Comparison of ENCODE assay signal across 8 mouse cellular contexts in genomic region chr10:80561116-80561944, GRCm38 (mm10). TPM values are rescaled to one million over a fixed set of nuclear protein-coding genes. Genes with fewer than 3 reads are reported as not detected.
DNase-seq lines count a peak whose midpoint lies in the region; ATAC-seq lines count a peak whose summit lies in the region.

TSS of gene Rexo1 (minus strand) at chr10:80561560.

- H3K36me3 ChIP-seq in hindbrain, embryonic 14.5 days (replicated peaks; ENCODE audit: control insufficient read depth, insufficient read depth): no peaks in the 10 kb centered on the region; the same call in 1 of the 2 replicates

- H3K27me3 ChIP-seq in hindbrain, embryonic 14.5 days (ENCODE audit: control insufficient read depth, insufficient read depth, low read length): no peaks in the 10 kb centered on the region

- H3K27ac ChIP-seq in hindbrain, embryonic 14.5 days: peak within 1 kb of the TSS; percentile 93

- no peaks in the 10 kb centered on the region for H3K9me3 ChIP-seq in hindbrain, embryonic 14.5 days (ENCODE audit: control insufficient read depth, low read length)

- under 1% methylated on average over 71 of the region's 72 CpGs for WGBS in hindbrain, embryonic 14.5 days

- H3K4me3 ChIP-seq in hindbrain, embryonic 14.5 days (replicated peaks; ENCODE audit: low read length): peak within 1 kb of the TSS; percentile 99

- peak within 1 kb of the TSS; percentile 90 for H3K4me2 ChIP-seq in hindbrain, embryonic 14.5 days (replicated peaks)

- ATAC-seq in hindbrain, embryonic 14.5 days (ENCODE audit: low FRiP score): peak; percentile 87

- H3K4me1 ChIP-seq in hindbrain, embryonic 14.5 days (replicated peaks; ENCODE audit: control insufficient read depth, insufficient read depth, low read length): peaks cover 30% of the 10 kb centered on the region

- peak; percentile 96 for DNase-seq in R1 (ENCODE audit: low read depth, low spot score)
- peak; percentile 95 to 96 for DNase-seq in cerebellum, postnatal 25 days
- peak; percentile 92 to 93 for DNase-seq in frontal cortex, postnatal 25 days (ENCODE audit: low spot score in 2 of 2)
- peak; percentile 93 for DNase-seq in hindbrain, embryonic 14.5 days (ENCODE audit: low spot score)
- DNase-seq in layer of hippocampus, postnatal 36 days: peak; percentile 94 to 95
- DNase-seq in lung, postnatal 36 days: peak; percentile 98
- DNase-seq in retina, postnatal 1 day: peak; percentile 96
- peak; percentile 89 to 93 for DNase-seq in urinary bladder, adult 18-20 months (ENCODE audit: low spot score in 2 of 2)

- H3K9ac ChIP-seq in hindbrain, embryonic 14.5 days: peak within 1 kb of the TSS; percentile 97

RNA-seq across cellular contexts. Expression of gene Rexo1, which starts in this region (rescaled TPM):
- 29.0 and 30.8 TPM in 2 replicates for polyA plus RNA-seq in hindbrain, embryonic 14.5 days (2014; fragmentation: Nextera tagmentation; extraction: Ambion mirVana)
- 10 to 100 TPM; 43.9 to 49.3 TPM for total RNA-seq in layer of hippocampus, postnatal 36 days (2021)

Comparison
In these comparisons a context has a peak if more than half of its experiments do, and no peak if none do; other contexts are left out.
1. Peak in every context shown above with its lines: DNase-seq, ATAC-seq, H3K4me3 ChIP-seq and H3K27ac ChIP-seq.